Mouse (Mus musculus) cerebellum, adult 2 months (tissue): Measurements from ENCODE around the gene Entr1.

Experiments used
- CTCF ChIP-seq: fragments of 200-500 bp; IDR thresholded peaks from 2 replicates; pipeline ENCODE4 v1.5.1; 2011; ENCODE audit warnings: low read depth, mild to moderate bottlenecking, control low read depth, low read length, moderate library complexity, borderline replicate concordance; ENCODE audit not compliant: insufficient read depth
- POLR2A ChIP-seq: fragments of 200-500 bp; IDR thresholded peaks from 2 replicates; pipeline ENCODE4 v1.6.1; 2011; ENCODE audit warnings: low read length, control low read depth, borderline replicate concordance; ENCODE audit not compliant: insufficient read depth

DNA sequence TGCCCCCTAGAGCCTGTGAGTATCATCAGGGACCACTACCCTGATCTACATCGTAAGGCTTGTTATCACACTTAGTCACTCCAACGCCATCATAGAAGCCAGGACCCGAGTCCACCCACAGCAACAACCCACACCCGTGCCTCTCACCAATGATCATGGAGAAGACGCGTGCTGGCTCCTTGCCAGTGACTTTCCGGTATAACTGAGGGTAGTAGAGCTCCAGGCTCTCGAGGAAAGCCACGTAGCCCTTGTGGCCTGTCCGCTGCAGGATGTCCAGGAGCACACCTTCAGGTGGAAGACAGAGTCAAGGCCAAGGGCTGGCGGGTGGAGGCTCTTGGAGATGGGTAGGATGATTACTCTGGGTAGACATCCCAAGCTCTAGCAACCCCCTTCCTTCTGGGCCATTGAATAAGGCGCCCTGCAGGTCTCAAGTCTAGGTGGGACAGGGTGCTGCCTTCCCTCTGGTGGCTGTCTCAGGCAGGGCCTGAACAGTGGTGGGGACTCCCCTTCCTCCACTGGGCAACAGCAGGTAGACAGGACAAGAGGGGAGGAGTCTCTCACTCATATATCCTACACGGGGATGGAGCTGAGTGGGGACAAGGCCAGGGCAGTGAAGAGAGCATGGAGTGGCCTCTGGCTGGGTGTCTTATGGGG, 30.3 kb downstream of the Entr1 start:
- TF ChIP-seq CTCF (no peak), POLR2A (no peak)
